Mouse (Mus musculus) neural tube, embryonic 15.5 days (tissue): ENCODE data around the gene Max. TPM values are rescaled to one million over a fixed set of nuclear protein-coding genes. Genes with fewer than 3 reads are reported as not detected.

Source experiments
- ATAC-seq: fragments of 200-750 bp; cut with Nextera tagmentation; 2 replicates; pipeline ENCODE4 v1.8.0; 2017; ENCODE audit warnings: mild to moderate bottlenecking, moderate TSS enrichment, moderate library complexity; ENCODE audit not compliant: low FRiP score
- H3K27ac ChIP-seq: fragments of 300-500 bp; sonication (generic); replicated peaks from 2 replicates; pipeline ENCODE4 v1.5.1; 2015; ENCODE audit warnings: mild to moderate bottlenecking, inconsistent platforms
- H3K27me3 ChIP-seq: fragments of 300-500 bp; sonication (generic); replicated peaks from 2 replicates; pipeline ENCODE4 v1.6.1; 2015; ENCODE audit warnings: inconsistent platforms
- H3K36me3 ChIP-seq: fragments of 300-500 bp; sonication (generic); 2 replicates; pipeline ENCODE4 v1.6.1; 2015; ENCODE audit warnings: inconsistent platforms
- H3K4me1 ChIP-seq: fragments of 300-500 bp; sonication (generic); 2 replicates; pipeline ENCODE4 v1.6.1; 2015; ENCODE audit warnings: inconsistent platforms
- H3K4me2 ChIP-seq: fragments of 300-500 bp; sonication (generic); 2 replicates; pipeline ENCODE4 v1.6.1; 2015; ENCODE audit warnings: inconsistent platforms, mild to moderate bottlenecking, moderate library complexity
- H3K4me3 ChIP-seq: fragments of 300-500 bp; sonication (generic); replicated peaks from 2 replicates; pipeline ENCODE4 v1.5.1; 2015; ENCODE audit warnings: mild to moderate bottlenecking, inconsistent platforms
- H3K9ac ChIP-seq: fragments of 300-500 bp; sonication (generic); replicated peaks from 2 replicates; pipeline ENCODE4 v1.6.1; 2015; ENCODE audit warnings: mild to moderate bottlenecking, inconsistent platforms
- H3K9me3 ChIP-seq: fragments of 300-500 bp; sonication (generic); replicated peaks from 2 replicates; pipeline ENCODE4 v1.6.1; 2016; ENCODE audit warnings: inconsistent platforms
- WGBS: fragments of 180-500 bp; shearing (Covaris S2); methylation state at CpG from one replicate; pipeline ENCODE4 v1.1.7; 2015; ENCODE audit warnings: mixed read lengths; 5-methylcytosine and 5-hydroxymethylcytosine counted together
- polyA plus RNA-seq: library from polyadenylated mRNA; unstranded; fragments of >200 nt; fragmentation: Nextera tagmentation; extraction: Ambion mirVana; gene quantifications from 2 replicates; pipeline ENCODE4 v1.2.1, GENCODE M21; 2015

Max gene
- polyA plus RNA-seq, 1 experiment from 2014 or later: 25.7 TPM

DNA sequence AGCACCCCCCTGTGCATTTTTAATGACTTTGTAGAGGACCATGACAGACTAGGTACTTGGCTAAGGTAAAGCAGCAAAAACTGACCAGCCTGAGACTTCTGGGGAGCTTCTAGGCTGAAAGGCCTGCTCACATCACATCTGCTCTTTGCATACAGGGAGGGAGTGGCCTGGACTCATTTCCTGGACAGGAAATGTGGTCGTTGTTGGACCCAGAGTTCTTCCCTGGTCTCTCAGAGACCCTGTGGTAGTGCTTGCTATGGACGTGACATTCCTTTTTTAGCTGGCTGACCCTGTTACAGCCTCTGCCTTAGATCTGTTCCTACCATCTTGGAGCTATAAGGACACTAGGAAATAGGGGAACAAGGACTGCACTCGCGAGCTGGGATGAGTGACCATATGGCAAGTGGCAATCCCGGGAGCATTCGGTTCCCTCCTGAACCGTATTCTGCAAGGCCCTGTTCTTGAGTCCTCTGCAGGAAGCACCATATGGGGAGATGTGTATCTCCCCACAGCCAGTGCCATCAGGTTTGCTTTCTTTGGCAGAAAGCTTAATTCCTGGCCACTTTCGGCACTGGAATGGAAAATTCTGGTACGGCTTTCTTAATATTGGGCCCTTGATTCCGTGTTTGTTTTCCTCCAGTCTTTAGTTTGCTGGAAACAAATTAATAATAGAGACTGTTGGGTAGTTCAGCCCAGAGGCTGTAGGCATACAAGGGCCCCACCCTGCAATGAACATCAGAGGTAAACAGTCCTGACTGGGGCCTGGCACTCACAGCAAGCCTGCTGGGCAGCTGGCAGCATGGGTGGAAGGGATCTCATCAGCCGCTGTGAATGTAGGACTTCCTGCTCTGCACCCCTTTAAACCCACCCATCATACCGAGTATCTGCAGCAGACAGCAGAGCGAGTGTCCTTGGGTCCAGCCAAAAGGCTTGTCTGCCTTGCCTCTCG, 30.0 kb downstream of the Max start:
- ATAC-seq: no peak
- Histone ChIP-seq H3K9me3 (no peaks in the 10 kb centered on the region), H3K27ac (no peak overlapping the region), H3K27me3 (no peaks in the 10 kb centered on the region), H3K4me3 (no peak overlapping the region), H3K9ac (no peak overlapping the region), H3K36me3 (peaks cover 29% of the 10 kb centered on the region), H3K4me1 (no peaks in the 10 kb centered on the region), H3K4me2 (no peak overlapping the region)
- WGBS: 87% methylated on average over 14 of the region's 14 CpGs

DNA sequence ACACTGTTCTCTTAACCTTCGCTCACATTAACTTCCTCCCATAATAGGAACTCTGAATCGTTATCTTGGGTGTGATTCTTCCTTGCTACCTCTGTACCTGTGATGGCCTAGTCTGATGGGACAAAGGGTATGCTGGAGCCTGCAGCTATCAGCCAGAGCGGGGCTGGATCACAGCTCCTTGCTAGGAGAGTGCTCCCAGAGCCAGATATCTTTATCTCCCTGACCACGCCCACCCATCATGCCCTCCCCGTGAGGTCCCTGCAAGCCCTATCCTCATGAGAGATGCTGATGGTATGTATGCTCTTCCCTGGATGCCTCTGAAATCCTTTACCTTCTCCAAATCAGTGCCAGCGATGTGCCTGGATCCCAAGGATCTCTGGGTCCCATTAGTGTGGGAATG, 31.8 kb downstream of the Max start:
- Histone ChIP-seq H3K9me3 (no peaks in the 10 kb centered on the region), H3K27me3 (no peaks in the 10 kb centered on the region), H3K9ac (no peak overlapping the region), H3K36me3 (peaks cover 12% of the 10 kb centered on the region), H3K27ac (no peak overlapping the region), H3K4me2 (no peak overlapping the region), H3K4me3 (no peak overlapping the region), H3K4me1 (no peaks in the 10 kb centered on the region)
- ATAC-seq: no peak
- WGBS: 82% methylated on average over 6 of the region's 6 CpGs

DNA sequence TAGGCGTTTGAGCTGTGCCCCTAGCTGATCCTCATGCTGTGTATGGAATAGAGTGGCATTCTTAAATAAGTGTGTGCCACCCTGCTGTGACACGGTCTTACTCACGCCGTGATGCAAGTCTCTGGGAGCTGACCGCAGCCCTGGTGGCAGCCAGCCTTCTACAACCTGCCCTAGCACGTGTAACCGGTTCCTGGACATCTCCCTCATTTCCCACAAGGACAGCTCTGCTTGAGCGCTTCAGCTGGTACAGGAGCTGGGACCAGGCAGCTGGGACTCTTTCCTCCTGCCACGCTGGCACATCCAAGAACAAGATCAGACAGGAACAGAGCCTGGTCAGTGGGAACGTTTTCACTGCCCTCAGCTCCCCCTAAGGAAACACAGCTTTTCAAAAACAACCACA, 34.5 kb downstream of the Max start:
- Histone ChIP-seq H3K4me3 (no peak overlapping the region), H3K27me3 (no peaks in the 10 kb centered on the region), H3K4me1 (no peaks in the 10 kb centered on the region), H3K9me3 (no peaks in the 10 kb centered on the region), H3K27ac (no peak overlapping the region), H3K4me2 (no peak overlapping the region), H3K9ac (no peak overlapping the region), H3K36me3 (peaks cover 8% of the 10 kb centered on the region; the same call in 1 of the 2 replicates)
- no peak for ATAC-seq
- 58% methylated on average over 10 of the region's 10 CpGs for WGBS

DNA sequence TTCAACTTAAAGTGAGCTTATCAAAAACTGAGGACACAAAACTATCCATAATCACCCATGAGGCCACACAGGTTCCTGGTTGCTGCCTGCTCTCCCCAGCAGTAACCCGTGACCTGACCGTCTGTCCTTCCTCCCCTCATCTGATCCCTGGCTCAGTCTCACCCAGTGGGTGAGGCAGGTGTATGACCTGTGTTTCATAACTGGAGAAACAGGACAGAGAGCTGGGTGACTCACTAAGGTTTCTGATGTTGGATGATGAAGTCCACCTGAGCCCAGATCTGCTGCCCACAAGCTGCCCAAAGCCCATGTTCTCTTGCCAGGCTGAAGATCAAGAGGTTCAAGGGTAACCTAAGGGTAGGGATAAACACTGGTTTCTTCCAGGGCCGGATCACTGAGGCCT, 35.0 kb downstream of the Max start:
- peaks cover 2% of the 10 kb centered on the region; the same call in 1 of the 2 replicates for H3K36me3 ChIP-seq
- 87% methylated on average over 3 of the region's 3 CpGs for WGBS
- no peak for ATAC-seq
- no peaks in the 10 kb centered on the region for H3K9me3 ChIP-seq
- no peak overlapping the region for H3K4me3 ChIP-seq
- no peak overlapping the region for H3K4me2 ChIP-seq
- no peak overlapping the region for H3K27ac ChIP-seq
- H3K9ac ChIP-seq: no peak overlapping the region
- no peaks in the 10 kb centered on the region for H3K27me3 ChIP-seq
- no peaks in the 10 kb centered on the region for H3K4me1 ChIP-seq

DNA sequence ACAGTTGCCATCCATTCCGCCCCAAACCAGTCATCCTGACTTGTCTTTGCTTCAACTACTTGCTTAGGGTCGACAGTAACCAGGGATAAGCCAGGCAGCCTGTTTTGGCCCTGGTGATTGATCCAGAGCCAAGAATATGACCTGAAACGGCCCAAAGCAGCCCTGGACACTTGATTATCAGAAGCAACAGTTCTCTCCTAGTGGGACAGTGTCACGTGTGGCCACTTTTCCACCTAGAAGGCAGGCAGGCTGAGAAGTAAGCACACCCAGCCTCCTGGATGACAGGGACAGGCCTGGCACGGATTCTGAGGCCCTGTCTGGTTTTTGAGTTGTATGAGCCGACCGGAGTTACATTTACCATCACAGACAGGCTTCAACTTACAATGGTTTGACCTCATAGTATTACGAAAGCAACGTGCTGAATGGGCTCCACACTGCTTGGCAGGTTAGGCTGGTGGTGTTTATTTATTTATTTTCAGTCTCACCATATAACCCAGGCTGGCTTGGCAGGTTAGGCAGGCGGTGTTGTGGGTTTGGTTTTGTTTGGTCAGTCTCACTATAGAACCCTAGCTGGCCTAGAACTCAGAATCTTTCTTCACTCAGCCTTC, 35.6 kb downstream of the Max start:
- ATAC-seq: no peak
- no peaks in the 10 kb centered on the region for H3K36me3 ChIP-seq
- H3K4me3 ChIP-seq: no peak overlapping the region
- no peak overlapping the region for H3K4me2 ChIP-seq
- 84% methylated on average over 10 of the region's 10 CpGs for WGBS
- no peak overlapping the region for H3K27ac ChIP-seq
- H3K27me3 ChIP-seq: no peaks in the 10 kb centered on the region
- H3K9ac ChIP-seq: no peak overlapping the region
- H3K4me1 ChIP-seq: no peaks in the 10 kb centered on the region
- H3K9me3 ChIP-seq: no peaks in the 10 kb centered on the region

DNA sequence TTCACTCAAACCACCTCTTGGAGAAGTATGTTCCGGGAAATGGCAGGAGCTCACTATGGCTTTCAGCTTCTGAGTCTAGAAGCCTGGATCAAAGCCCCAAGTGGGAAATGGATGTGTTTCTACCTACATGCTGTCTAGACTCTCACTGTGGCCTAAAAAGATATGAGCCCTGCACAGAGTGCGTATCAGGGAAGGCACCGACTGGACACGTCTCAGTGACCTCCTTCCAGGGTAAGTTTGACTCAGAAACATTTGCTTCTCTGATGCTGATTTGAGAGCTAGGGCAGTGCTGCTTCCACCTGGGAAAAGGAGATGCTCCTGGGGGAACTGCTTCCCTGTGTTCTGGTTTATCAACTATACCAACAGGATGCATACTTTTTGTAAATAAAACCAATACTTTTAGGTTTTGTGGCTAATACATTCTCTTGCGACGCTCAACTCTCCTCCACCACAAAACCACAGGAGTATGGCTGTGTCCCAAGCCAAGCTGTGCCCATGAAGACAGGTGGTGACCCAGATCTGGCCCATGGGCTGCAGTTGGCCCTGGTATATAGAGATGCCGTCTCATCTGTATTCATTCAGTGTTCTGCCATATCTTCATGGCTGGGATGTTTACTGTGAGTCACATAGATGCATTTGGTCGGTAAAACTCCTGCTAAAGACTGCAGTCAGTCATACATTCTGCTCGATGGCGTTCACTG, 36.9 kb downstream of the Max start:
- Histone ChIP-seq H3K9ac (no peak overlapping the region), H3K4me3 (no peak overlapping the region), H3K27ac (no peak overlapping the region), H3K4me2 (no peak overlapping the region), H3K4me1 (no peaks in the 10 kb centered on the region), H3K9me3 (no peaks in the 10 kb centered on the region), H3K36me3 (0 out of 2 replicates have a peak, but pooled peaks cover 6% of the 10 kb centered on the region), H3K27me3 (no peaks in the 10 kb centered on the region)
- ATAC-seq: no peak
- WGBS: 92% methylated on average over 10 of the region's 10 CpGs

DNA sequence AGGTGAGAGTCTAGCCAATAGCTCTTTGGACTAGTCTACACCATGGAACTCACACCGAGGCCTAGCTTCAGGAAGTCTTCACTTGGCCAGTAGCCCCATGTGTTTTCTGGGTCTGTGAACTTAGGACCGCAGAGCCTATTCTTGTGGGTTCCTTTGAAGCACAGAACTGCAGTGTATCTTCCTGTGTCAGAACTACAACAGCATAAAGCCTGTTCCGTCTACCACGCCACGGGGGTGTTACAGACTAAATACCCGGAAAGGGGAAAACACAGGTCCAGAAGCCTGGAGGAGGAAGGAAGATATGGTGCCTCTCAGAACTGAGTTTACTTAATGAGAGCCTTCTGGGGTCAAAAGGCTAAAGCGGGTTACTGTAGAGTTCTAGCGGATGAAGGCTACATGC, 38.9 kb downstream of the Max start:
- no peak overlapping the region for H3K4me2 ChIP-seq
- ATAC-seq: no peak
- no peaks in the 10 kb centered on the region for H3K27me3 ChIP-seq
- no peaks in the 10 kb centered on the region for H3K4me1 ChIP-seq
- no peak overlapping the region for H3K4me3 ChIP-seq
- no peak overlapping the region for H3K9ac ChIP-seq
- 92% methylated on average over 8 of the region's 8 CpGs for WGBS
- no peak overlapping the region for H3K27ac ChIP-seq
- H3K9me3 ChIP-seq: no peaks in the 10 kb centered on the region
- 0 out of 2 replicates have a peak, but pooled peaks cover 8% of the 10 kb centered on the region for H3K36me3 ChIP-seq

DNA sequence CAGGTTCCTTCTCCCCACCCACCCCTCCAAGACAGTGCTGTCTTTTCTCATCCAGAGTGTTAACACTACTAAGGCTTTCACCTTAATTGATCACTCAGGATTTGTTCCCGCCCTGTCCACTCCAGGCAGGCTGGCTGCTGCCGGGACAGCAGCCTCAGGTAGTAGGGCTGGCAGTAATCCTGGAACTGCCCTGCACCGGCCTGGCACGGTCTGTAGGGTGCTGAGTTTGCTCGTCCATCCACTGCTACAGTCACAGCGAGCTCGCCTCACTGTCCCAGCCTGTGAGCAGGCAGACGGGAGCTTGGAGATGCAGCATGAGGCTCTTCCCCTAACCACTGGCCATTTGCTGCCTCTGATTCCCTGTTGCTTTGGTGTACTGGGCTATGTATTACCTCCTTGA, 41.0 kb downstream of the Max start:
- Histone ChIP-seq H3K4me3 (no peak overlapping the region), H3K36me3 (peaks cover 17% of the 10 kb centered on the region; the same call in 1 of the 2 replicates), H3K27me3 (no peaks in the 10 kb centered on the region), H3K9me3 (no peaks in the 10 kb centered on the region), H3K4me2 (no peak overlapping the region), H3K27ac (no peak overlapping the region), H3K9ac (no peak overlapping the region), H3K4me1 (no peaks in the 10 kb centered on the region)
- WGBS: 91% methylated on average over 8 of the region's 8 CpGs
- ATAC-seq: no peak

DNA sequence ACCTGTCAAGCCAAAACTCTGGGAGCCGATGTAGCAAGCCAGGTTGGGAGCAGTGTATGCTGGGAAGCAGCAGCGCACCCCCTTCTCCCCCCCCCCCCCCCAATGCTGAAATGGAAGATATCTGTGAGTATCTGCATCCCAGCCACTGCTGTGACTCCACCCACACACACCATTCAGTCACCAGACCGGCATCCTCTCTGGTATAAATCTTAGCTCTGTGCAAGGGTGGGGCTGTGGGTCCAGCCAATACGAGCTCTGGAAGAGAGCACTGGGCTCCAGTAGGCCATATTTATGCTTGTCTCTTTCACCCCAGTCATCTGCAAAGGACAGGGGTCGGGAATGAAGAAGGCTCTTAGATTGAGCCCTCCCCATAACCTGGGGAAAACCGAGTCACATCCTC, 41.6 kb downstream of the Max start:
- Histone ChIP-seq H3K27ac (no peak overlapping the region), H3K4me1 (no peaks in the 10 kb centered on the region), H3K9ac (no peak overlapping the region), H3K4me3 (no peak overlapping the region), H3K9me3 (no peaks in the 10 kb centered on the region), H3K36me3 (peaks cover 17% of the 10 kb centered on the region; the same call in 1 of the 2 replicates), H3K27me3 (no peaks in the 10 kb centered on the region), H3K4me2 (no peak overlapping the region)
- no peak; the same call in 1 of the 2 replicates for ATAC-seq
- WGBS: 71% methylated on average over 6 of the region's 6 CpGs

DNA sequence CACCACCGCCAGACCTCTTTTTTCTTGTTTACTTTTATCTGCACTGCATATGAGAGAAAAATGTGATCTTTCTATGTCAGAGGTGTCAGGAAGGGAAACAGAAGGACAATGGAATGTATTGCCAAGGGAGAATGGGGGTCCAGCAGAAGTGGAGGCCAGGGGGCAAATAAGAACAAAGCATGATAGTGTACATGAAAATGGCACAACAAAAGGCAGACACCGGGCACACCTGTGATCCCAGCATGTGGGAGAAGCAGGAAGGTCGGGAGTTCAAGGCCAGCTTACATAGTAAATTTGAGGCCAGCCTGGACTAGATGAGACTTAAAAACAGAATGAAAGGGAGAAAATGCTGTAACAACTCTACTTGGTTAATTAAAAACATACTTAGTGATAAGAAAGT, 43.1 kb downstream of the Max start:
- H3K4me2 ChIP-seq: no peak overlapping the region
- no peaks in the 10 kb centered on the region for H3K27me3 ChIP-seq
- H3K4me1 ChIP-seq: no peaks in the 10 kb centered on the region
- H3K36me3 ChIP-seq: peaks cover 17% of the 10 kb centered on the region; the same call in 1 of the 2 replicates
- no peak overlapping the region for H3K27ac ChIP-seq
- WGBS: 51% methylated on average over 3 of the region's 3 CpGs
- no peak for ATAC-seq
- H3K4me3 ChIP-seq: no peak overlapping the region
- H3K9ac ChIP-seq: no peak overlapping the region
- H3K9me3 ChIP-seq: no peaks in the 10 kb centered on the region

DNA sequence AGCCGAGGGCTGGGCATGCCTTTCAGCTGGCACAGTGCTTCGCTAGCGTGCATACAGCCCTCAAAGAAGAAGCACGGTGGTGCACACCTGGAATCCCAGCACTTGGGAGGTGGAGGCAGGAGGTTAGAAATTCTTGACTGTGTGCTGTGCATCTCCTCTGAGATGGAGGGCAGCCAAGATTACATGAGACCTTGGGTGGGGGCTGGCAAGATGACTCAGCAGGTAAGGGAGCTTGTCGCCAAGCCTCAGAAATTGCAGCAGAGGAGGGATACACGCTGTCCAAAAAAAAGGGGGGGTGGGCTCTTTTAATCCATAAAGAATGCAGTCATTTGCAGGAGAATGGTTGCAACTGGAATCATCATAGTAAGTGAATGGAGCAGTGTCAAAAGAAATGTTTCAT, 43.9 kb downstream of the Max start:
- Histone ChIP-seq H3K27ac (no peak overlapping the region), H3K36me3 (peaks cover 17% of the 10 kb centered on the region; the same call in 1 of the 2 replicates), H3K9ac (no peak overlapping the region), H3K4me2 (no peak overlapping the region), H3K4me3 (no peak overlapping the region), H3K4me1 (no peaks in the 10 kb centered on the region), H3K27me3 (no peaks in the 10 kb centered on the region), H3K9me3 (no peaks in the 10 kb centered on the region)
- no peak for ATAC-seq
- WGBS: 75% methylated on average over 6 of the region's 6 CpGs
